Mouse (Mus musculus): Measurements from ENCODE around the gene Gm6583. TPM values are rescaled to one million over a fixed set of nuclear protein-coding genes. Genes with fewer than 3 reads are reported as not detected.
A peak's percentile ranks its signal among the peaks of the same experiment; 100 is the strongest.

The Gm6583 gene
- polyA plus RNA-seq, 1 experiment, result not detected

DNA sequence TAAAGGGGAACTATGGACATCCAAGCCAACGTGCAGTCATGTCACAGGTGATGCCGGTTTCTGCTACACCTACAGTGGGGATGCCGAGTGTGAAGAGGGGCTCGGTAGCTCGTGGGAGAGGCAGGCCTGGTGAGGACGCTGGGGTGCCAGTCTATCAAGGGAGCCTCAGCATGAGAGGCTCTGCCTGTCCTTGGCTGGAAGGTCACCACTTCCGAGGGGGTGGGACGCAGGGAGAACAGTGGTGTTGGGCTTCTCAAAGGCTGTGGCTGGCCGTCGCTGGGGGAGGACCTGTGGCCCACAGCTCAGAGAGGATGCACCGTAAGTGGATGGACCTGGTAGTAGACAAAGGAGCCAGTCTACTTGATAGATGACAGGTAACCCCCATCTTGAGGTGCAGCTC is 25.3 kb upstream of the Gm6583 start:
- DNase-seq, result no peak
- Histone ChIP-seq H3K27ac (ENCODE audit: insufficient read depth, low read depth, low read length) (no peak overlapping the region), H3K4me3 (ENCODE audit: insufficient read depth, low read depth, low read length) (no peak overlapping the region), H3K36me3 (ENCODE audit: control insufficient read depth, insufficient read depth, low read length) (no peaks in the 10 kb centered on the region), H3K27me3 (replicated peaks; ENCODE audit: control insufficient read depth, insufficient read depth, low read length) (no peaks in the 10 kb centered on the region), H3K4me1 (ENCODE audit: control insufficient read depth, insufficient read depth, low read length) (no peaks in the 10 kb centered on the region)
- TF ChIP-seq POLR2A (IDR thresholded peaks at IDR 0.05; ENCODE audit: low read depth, low read length) (no peak), CTCF (conservative IDR thresholded peaks at IDR 0.05; ENCODE audit: insufficient read depth, insufficient read length, low read depth, low read length) (no peak)
- WGBS, result 81% methylated on average over 11 of the region's 11 CpGs

DNA sequence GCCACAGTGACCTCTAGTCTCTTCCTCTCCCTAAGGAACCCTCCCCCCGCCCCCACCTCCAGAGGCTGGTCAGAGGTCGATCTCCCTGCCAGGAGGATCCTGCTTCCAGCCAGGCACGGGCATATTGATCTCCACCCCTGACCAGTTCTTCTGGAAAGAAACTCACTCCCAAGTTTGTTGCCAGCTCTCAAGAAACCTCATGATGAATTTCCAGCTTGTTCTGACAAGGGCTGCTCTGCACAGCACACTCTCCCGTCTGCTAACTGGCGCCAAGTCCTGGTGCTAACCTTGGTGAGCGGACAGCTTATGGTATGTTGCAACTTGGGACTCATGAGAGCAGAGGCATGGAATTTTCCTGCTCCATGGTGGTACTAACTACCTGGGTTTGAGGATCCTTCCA is 22.9 kb upstream of the Gm6583 start:
- H3K4me3 ChIP-seq (ENCODE audit: insufficient read depth, low read depth, low read length), result no peak overlapping the region
- no peak for TF ChIP-seq POLR2A (IDR thresholded peaks at IDR 0.05; ENCODE audit: low read depth, low read length)
- TF ChIP-seq CTCF (conservative IDR thresholded peaks at IDR 0.05; ENCODE audit: insufficient read depth, insufficient read length, low read depth, low read length), result no peak
- 68% methylated on average over 6 of the region's 6 CpGs for WGBS
- H3K27ac ChIP-seq (ENCODE audit: insufficient read depth, low read depth, low read length), result no peak overlapping the region
- no peaks in the 10 kb centered on the region; the same call in 1 of the 2 replicates for H3K36me3 ChIP-seq (ENCODE audit: control insufficient read depth, insufficient read depth, low read length)
- H3K27me3 ChIP-seq (replicated peaks; ENCODE audit: control insufficient read depth, insufficient read depth, low read length), result no peaks in the 10 kb centered on the region
- no peaks in the 10 kb centered on the region for H3K4me1 ChIP-seq (ENCODE audit: control insufficient read depth, insufficient read depth, low read length)
- DNase-seq, result peak; percentile 20

DNA sequence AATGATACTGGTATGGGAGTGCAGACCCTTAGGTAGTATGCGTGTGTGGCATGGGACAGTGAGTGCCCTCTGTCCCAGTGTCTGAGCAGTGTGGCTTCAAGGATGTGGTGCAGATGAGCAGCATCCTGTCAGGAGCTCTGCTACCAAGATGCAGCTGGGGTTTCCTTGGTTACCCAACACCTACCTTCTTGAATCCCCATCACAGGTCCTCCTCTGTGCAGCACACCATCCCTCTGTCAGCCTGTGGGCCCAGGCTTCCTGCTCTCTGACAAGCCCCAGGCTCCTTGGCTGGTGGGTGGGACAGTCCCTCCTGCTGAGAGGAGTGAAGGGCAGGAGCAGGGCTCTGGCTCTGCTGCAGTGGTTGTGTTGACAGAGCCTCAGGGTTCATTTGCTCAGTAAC is 21.5 kb upstream of the Gm6583 start:
- Histone ChIP-seq H3K36me3 (ENCODE audit: control insufficient read depth, insufficient read depth, low read length) (no peaks in the 10 kb centered on the region; the same call in 1 of the 2 replicates), H3K27ac (ENCODE audit: insufficient read depth, low read depth, low read length) (no peak overlapping the region), H3K4me3 (ENCODE audit: insufficient read depth, low read depth, low read length) (no peak overlapping the region), H3K27me3 (replicated peaks; ENCODE audit: control insufficient read depth, insufficient read depth, low read length) (no peaks in the 10 kb centered on the region), H3K4me1 (ENCODE audit: control insufficient read depth, insufficient read depth, low read length) (no peaks in the 10 kb centered on the region)
- 96% methylated on average over 1 of the region's 1 CpGs for WGBS
- no peak for DNase-seq
- no peak for TF ChIP-seq CTCF (conservative IDR thresholded peaks at IDR 0.05; ENCODE audit: insufficient read depth, insufficient read length, low read depth, low read length)
- TF ChIP-seq POLR2A (IDR thresholded peaks at IDR 0.05; ENCODE audit: low read depth, low read length), result no peak

- TF ChIP-seq CTCF (conservative IDR thresholded peaks at IDR 0.05; ENCODE audit: insufficient read depth, insufficient read length, low read depth, low read length) (no peak), POLR2A (IDR thresholded peaks at IDR 0.05; ENCODE audit: low read depth, low read length) (no peak)
- H3K36me3 ChIP-seq (ENCODE audit: control insufficient read depth, insufficient read depth, low read length), result no peaks in the 10 kb centered on the region; the same call in 1 of the 2 replicates
- no peak overlapping the region for H3K27ac ChIP-seq (ENCODE audit: insufficient read depth, low read depth, low read length)
- WGBS, result 97% methylated on average over 4 of the region's 4 CpGs
- no peak overlapping the region for H3K4me3 ChIP-seq (ENCODE audit: insufficient read depth, low read depth, low read length)
- DNase-seq, result no peak
- H3K27me3 ChIP-seq (replicated peaks; ENCODE audit: control insufficient read depth, insufficient read depth, low read length), result no peaks in the 10 kb centered on the region
- no peaks in the 10 kb centered on the region for H3K4me1 ChIP-seq (ENCODE audit: control insufficient read depth, insufficient read depth, low read length)
Observed at GRCm38 (mm10) chr5:112376111-112376510, 20.3 kb upstream of the Gm6583 start.

DNA sequence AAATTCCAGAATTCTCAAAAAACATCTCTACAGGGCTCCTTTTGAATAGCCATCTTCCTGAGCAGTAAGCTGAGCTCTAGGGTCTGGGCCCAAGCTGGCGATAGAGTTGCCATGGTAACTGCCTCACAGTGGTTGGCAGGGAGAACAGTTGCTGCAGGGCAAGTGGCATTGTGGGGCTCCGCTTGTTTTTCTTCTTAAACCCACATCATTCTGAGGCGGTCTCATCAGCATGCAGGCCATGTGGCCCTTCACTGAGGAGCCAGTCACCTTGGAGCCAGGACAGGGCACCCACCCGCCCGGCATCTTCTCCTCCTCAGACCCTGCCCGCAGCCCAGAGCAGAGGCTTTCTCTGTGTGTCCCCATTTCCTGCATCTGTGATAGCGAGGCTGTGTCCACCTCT is 16.1 kb upstream of the Gm6583 start:
- H3K4me1 ChIP-seq (ENCODE audit: control insufficient read depth, insufficient read depth, low read length), result no peaks in the 10 kb centered on the region
- no peak overlapping the region for H3K4me3 ChIP-seq (ENCODE audit: insufficient read depth, low read depth, low read length)
- no peaks in the 10 kb centered on the region for H3K27me3 ChIP-seq (replicated peaks; ENCODE audit: control insufficient read depth, insufficient read depth, low read length)
- no peak for DNase-seq
- H3K36me3 ChIP-seq (ENCODE audit: control insufficient read depth, insufficient read depth, low read length), result no peaks in the 10 kb centered on the region; the same call in 1 of the 2 replicates
- 84% methylated on average over 7 of the region's 7 CpGs for WGBS
- H3K27ac ChIP-seq (ENCODE audit: insufficient read depth, low read depth, low read length), result no peak overlapping the region
- TF ChIP-seq CTCF (conservative IDR thresholded peaks at IDR 0.05; ENCODE audit: insufficient read depth, insufficient read length, low read depth, low read length), result no peak
- no peak for TF ChIP-seq POLR2A (IDR thresholded peaks at IDR 0.05; ENCODE audit: low read depth, low read length)

GRCm38 (mm10) chr5:112370236-112370813 is 14.5 kb upstream of the Gm6583 start:
- no peaks in the 10 kb centered on the region; the same call in 1 of the 2 replicates for H3K36me3 ChIP-seq (ENCODE audit: control insufficient read depth, insufficient read depth, low read length)
- H3K27ac ChIP-seq (ENCODE audit: insufficient read depth, low read depth, low read length), result no peak overlapping the region
- TF ChIP-seq CTCF (conservative IDR thresholded peaks at IDR 0.05; ENCODE audit: insufficient read depth, insufficient read length, low read depth, low read length) (no peak), POLR2A (IDR thresholded peaks at IDR 0.05; ENCODE audit: low read depth, low read length) (no peak)
- H3K27me3 ChIP-seq (replicated peaks; ENCODE audit: control insufficient read depth, insufficient read depth, low read length), result no peaks in the 10 kb centered on the region
- no peaks in the 10 kb centered on the region for H3K4me1 ChIP-seq (ENCODE audit: control insufficient read depth, insufficient read depth, low read length)
- DNase-seq, result no peak
- no peak overlapping the region for H3K4me3 ChIP-seq (ENCODE audit: insufficient read depth, low read depth, low read length)
- WGBS, result 91% methylated on average over 12 of the region's 12 CpGs

DNA sequence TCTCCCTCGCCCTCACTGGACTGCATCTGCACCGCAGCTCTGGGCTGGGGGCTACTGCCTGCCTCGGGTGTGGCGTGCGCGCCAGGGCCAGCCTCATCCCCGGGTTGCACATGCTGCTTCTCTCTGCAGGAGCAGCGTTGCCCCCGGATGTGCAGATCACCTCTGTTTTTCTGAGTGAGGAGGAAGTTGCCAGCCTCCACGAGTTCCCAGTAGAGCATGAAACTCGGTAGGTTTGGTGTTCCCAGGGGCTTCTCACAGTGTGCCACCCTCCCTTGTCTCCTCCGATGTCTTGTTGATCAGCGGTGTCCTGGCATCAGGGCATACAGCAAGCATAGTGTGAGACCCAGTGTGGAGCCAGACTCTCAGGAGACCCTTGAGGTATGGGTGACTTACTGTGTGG is 13.5 kb upstream of the Gm6583 start:
- H3K36me3 ChIP-seq (ENCODE audit: control insufficient read depth, insufficient read depth, low read length), result peaks cover 2% of the 10 kb centered on the region; the same call in 1 of the 2 replicates
- no peaks in the 10 kb centered on the region for H3K27me3 ChIP-seq (replicated peaks; ENCODE audit: control insufficient read depth, insufficient read depth, low read length)
- no peaks in the 10 kb centered on the region for H3K4me1 ChIP-seq (ENCODE audit: control insufficient read depth, insufficient read depth, low read length)
- H3K4me3 ChIP-seq (ENCODE audit: insufficient read depth, low read depth, low read length), result no peak overlapping the region
- no peak overlapping the region for H3K27ac ChIP-seq (ENCODE audit: insufficient read depth, low read depth, low read length)
- TF ChIP-seq CTCF (conservative IDR thresholded peaks at IDR 0.05; ENCODE audit: insufficient read depth, insufficient read length, low read depth, low read length) (no peak), POLR2A (IDR thresholded peaks at IDR 0.05; ENCODE audit: low read depth, low read length) (no peak)
- DNase-seq, result no peak
- WGBS, result 88% methylated on average over 13 of the region's 13 CpGs

Data from kidney, adult 2 months (tissue).